Mouse (Mus musculus) midbrain, embryonic 15.5 days (tissue): ENCODE measurements around the gene Ifna6. TPM values are rescaled to one million over a fixed set of nuclear protein-coding genes. Genes with fewer than 3 reads are reported as not detected.

Experiments
- ATAC-seq: fragments of 200-750 bp; cut with Nextera tagmentation; replicated peaks from 2 replicates; pipeline ENCODE4 v1.8.0; 2017; ENCODE audit warnings: moderate TSS enrichment
- H3K27ac ChIP-seq: fragments of 300-500 bp; sonication (generic); 2 replicates; pipeline ENCODE4 v1.5.1; 2015; ENCODE audit warnings: mild to moderate bottlenecking, inconsistent platforms
- H3K27me3 ChIP-seq: fragments of 300-500 bp; sonication (generic); replicated peaks from 2 replicates; pipeline ENCODE4 v1.6.1; 2015; ENCODE audit warnings: inconsistent platforms
- H3K36me3 ChIP-seq: fragments of 300-500 bp; sonication (generic); replicated peaks from 2 replicates; pipeline ENCODE4 v1.6.1; 2015; ENCODE audit warnings: inconsistent platforms
- H3K4me1 ChIP-seq: fragments of 300-500 bp; sonication (generic); 2 replicates; pipeline ENCODE4 v1.6.1; 2015; ENCODE audit warnings: inconsistent platforms
- H3K4me2 ChIP-seq: fragments of 300-500 bp; sonication (generic); 2 replicates; pipeline ENCODE4 v1.6.1; 2015; ENCODE audit warnings: inconsistent platforms, mild to moderate bottlenecking, moderate library complexity
- H3K4me3 ChIP-seq: fragments of 300-500 bp; sonication (generic); 2 replicates; pipeline ENCODE4 v1.5.1; 2015; ENCODE audit warnings: mild to moderate bottlenecking, inconsistent platforms
- H3K9ac ChIP-seq: fragments of 300-500 bp; sonication (generic); 2 replicates; pipeline ENCODE4 v1.6.1; 2015; ENCODE audit warnings: mild to moderate bottlenecking, inconsistent platforms
- H3K9me3 ChIP-seq: fragments of 300-500 bp; sonication (generic); 2 replicates; pipeline ENCODE4 v1.6.1; 2016; ENCODE audit warnings: inconsistent platforms
- WGBS: fragments of 180-500 bp; shearing (Covaris S2); methylation state at CpG from one replicate; pipeline ENCODE4 v1.1.7; 2015; ENCODE audit warnings: mixed read lengths; 5-methylcytosine and 5-hydroxymethylcytosine counted together
- polyA plus RNA-seq: library from polyadenylated mRNA; unstranded; fragments of >200 nt; fragmentation: Nextera tagmentation; extraction: Ambion mirVana; gene quantifications from 2 replicates; pipeline ENCODE4 v1.2.1, GENCODE M21; 2015

Gene Ifna6
- polyA plus RNA-seq, 1 experiment from 2014 or later, result not detected

DNA sequence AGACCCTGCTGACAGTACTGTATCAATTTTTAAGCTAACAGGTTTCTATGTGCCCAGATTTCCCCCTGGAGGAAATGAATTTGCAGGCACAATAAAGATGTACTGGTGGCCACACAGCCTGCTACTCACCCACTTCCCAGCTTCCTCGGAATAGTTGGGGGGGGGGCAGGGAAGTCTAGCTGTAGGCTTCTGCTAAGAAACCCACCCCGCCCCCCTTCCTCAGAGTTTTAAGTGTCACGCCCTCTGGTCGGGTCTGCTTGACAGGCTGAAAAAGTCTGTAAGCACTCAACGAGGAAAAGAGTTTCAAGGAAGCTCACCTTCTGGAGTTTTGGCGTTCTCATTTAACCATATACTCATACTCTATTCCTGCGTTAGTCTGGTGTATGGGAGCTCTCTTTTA, 36.1 kb downstream of the Ifna6 start:
- Histone ChIP-seq H3K9ac (no peak overlapping the region), H3K9me3 (no peaks in the 10 kb centered on the region), H3K27me3 (0 out of 2 replicates have a peak, but pooled peaks cover 7% of the 10 kb centered on the region), H3K4me1 (peaks cover 11% of the 10 kb centered on the region; the same call in 1 of the 2 replicates), H3K4me3 (no peak overlapping the region), H3K27ac (no peak overlapping the region), H3K4me2 (no peak overlapping the region), H3K36me3 (no peaks in the 10 kb centered on the region)
- WGBS, result 6% methylated on average over 7 of the region's 7 CpGs
- ATAC-seq, result no peak

DNA sequence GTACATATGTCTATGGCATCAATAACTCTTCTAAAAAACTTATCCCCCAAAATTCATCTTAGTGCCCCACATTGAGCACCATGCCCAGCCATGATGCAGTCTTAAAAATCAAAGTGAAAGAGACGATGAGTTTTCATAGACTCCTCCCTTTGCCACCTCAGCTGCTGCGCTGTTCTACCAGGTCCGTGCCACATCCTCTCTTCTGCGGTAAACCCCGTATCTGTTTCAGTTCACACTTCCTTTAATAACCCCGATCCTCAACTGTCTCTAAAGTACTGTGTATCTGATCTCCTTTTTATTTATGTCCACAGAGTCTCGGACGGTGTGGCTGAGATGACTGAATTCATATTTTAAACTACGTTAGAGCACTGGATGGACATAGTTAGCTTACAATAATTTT, 37.4 kb downstream of the Ifna6 start:
- Histone ChIP-seq H3K4me3 (no peak overlapping the region), H3K27ac (no peak overlapping the region), H3K27me3 (0 out of 2 replicates have a peak, but pooled peaks cover 7% of the 10 kb centered on the region), H3K9me3 (no peaks in the 10 kb centered on the region), H3K4me2 (no peak overlapping the region), H3K36me3 (no peaks in the 10 kb centered on the region), H3K4me1 (peaks cover 11% of the 10 kb centered on the region; the same call in 1 of the 2 replicates), H3K9ac (no peak overlapping the region)
- no peak for ATAC-seq
- WGBS, result 71% methylated on average over 9 of the region's 9 CpGs

GRCm38 (mm10) chr4:88865011-88865569, 37.9 kb downstream of the Ifna6 start:
- no peak for ATAC-seq
- Histone ChIP-seq H3K27me3 (0 out of 2 replicates have a peak, but pooled peaks cover 7% of the 10 kb centered on the region), H3K4me2 (no peak overlapping the region), H3K9ac (no peak overlapping the region), H3K4me1 (peaks cover 11% of the 10 kb centered on the region; the same call in 1 of the 2 replicates), H3K27ac (no peak overlapping the region), H3K4me3 (no peak overlapping the region), H3K36me3 (no peaks in the 10 kb centered on the region), H3K9me3 (no peaks in the 10 kb centered on the region)
- 54% methylated on average over 6 of the region's 6 CpGs for WGBS

DNA sequence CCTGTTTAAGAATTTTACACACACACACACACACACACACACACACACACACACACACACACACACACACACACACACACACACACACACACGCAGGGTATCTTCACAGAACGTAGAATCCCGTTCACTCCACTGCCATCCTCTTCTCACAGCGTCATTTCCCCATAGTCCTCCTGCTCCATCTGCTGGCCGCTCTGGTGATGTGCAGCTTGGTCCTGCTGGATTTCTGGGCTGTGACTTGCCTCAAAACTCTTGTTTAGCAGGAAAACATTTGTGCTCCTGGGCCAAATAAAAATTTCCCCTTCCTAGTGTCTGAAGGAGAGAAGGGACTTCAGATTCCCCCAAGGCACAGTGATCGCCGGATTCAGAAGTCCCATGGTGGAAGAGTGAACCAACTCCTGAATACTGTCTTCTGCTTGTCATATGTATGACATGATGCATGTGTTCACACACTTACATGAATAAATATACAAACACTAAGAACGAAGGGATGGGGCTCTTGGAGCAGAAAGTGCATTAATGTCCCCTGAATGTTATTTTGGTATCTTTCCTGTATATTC, 40.2 kb downstream of the Ifna6 start:
- H3K4me1 ChIP-seq, result peaks cover 11% of the 10 kb centered on the region; the same call in 1 of the 2 replicates
- ATAC-seq, result peak; percentile 81
- WGBS, result 1% methylated on average over 8 of the region's 8 CpGs
- H3K9ac ChIP-seq, result no peak overlapping the region
- H3K4me2 ChIP-seq, result peak overlapping the region; percentile 95
- no peaks in the 10 kb centered on the region for H3K9me3 ChIP-seq
- peak overlapping the region; percentile 45 for H3K4me3 ChIP-seq
- H3K36me3 ChIP-seq, result no peaks in the 10 kb centered on the region
- peaks cover 15% of the 10 kb centered on the region; the same call in 1 of the 2 replicates for H3K27me3 ChIP-seq
- no peak overlapping the region for H3K27ac ChIP-seq

GRCm38 (mm10) chr4:88867926-88868911, 41.0 kb downstream of the Ifna6 start:
- no peak overlapping the region for H3K27ac ChIP-seq
- peak; percentile 78 for ATAC-seq
- no peaks in the 10 kb centered on the region for H3K36me3 ChIP-seq
- peaks cover 9% of the 10 kb centered on the region; the same call in 1 of the 2 replicates for H3K4me1 ChIP-seq
- H3K27me3 ChIP-seq, result peaks cover 15% of the 10 kb centered on the region; the same call in 1 of the 2 replicates
- no peaks in the 10 kb centered on the region for H3K9me3 ChIP-seq
- H3K4me2 ChIP-seq, result peak overlapping the region; percentile 95
- H3K9ac ChIP-seq, result peak overlapping the region; percentile 42
- 9% methylated on average over 31 of the region's 31 CpGs for WGBS
- peak overlapping the region; percentile 45 for H3K4me3 ChIP-seq

GRCm38 (mm10) chr4:88872691-88873090, 45.5 kb downstream of the Ifna6 start:
- H3K4me1 ChIP-seq, result peaks cover 4% of the 10 kb centered on the region; the same call in 1 of the 2 replicates
- no peaks in the 10 kb centered on the region for H3K9me3 ChIP-seq
- ATAC-seq, result no peak
- H3K36me3 ChIP-seq, result no peaks in the 10 kb centered on the region
- H3K27ac ChIP-seq, result no peak overlapping the region
- 2% methylated on average over 2 of the region's 2 CpGs for WGBS
- no peak overlapping the region for H3K9ac ChIP-seq
- peaks cover 9% of the 10 kb centered on the region; the same call in 1 of the 2 replicates for H3K27me3 ChIP-seq
- no peak overlapping the region for H3K4me3 ChIP-seq
- H3K4me2 ChIP-seq, result no peak overlapping the region

DNA sequence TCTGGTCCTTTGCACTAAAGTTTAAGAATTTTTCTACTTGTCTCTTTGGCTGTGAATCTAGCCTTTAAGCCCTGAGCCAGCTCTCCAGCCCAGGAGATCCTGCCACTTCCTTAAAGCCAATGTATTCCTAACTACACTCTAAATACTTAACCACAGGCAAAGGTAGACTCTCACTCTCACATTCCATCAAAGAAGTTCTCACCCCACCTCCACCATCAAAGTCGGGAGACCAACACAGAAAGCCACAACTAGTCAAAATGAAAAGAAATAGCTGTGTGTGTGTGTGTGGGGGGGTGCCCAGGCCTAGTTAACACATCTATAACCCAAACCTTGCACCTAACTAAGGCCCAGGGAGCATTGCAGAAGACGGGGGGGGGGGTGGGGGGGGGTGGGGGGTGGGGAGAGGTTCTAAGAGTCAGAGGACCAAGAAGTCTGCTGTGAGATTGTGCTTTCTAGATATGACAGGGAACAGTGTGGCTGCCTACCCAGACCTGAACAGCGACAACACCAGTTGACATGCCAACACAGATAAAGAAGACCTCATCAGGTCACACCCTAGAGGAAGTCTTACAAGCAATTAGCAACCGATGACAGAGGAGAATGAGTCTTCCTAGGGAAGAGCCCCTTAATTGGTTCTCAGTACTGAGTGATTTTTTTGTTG, 48.3 kb downstream of the Ifna6 start:
- ATAC-seq, result no peak
- H3K27me3 ChIP-seq, result peaks cover 7% of the 10 kb centered on the region; the same call in 1 of the 2 replicates
- H3K4me3 ChIP-seq, result no peak overlapping the region
- H3K27ac ChIP-seq, result no peak overlapping the region
- H3K9ac ChIP-seq, result no peak overlapping the region
- no peaks in the 10 kb centered on the region for H3K9me3 ChIP-seq
- H3K36me3 ChIP-seq, result no peaks in the 10 kb centered on the region
- no peaks in the 10 kb centered on the region for H3K4me1 ChIP-seq
- WGBS, result 73% methylated on average over 4 of the region's 4 CpGs
- no peak overlapping the region for H3K4me2 ChIP-seq

DNA sequence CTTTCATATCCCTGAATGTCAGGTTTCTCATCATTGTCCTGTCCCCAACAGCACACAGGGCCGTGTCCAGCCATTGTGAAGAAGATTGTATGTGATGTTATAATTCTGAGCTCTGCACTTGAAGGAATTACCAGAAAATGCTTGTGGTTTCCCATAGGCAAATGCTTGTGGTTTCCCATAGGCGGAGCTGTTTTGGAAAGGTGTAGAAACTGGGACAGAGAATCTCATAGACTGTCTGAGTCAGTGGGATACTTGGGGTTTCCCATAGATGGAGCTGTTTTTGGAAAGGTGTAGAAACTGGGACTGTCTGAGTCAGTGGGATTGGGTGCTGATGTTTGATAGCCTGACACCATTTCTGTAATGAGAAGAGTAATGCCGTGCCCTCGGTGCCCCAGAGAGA, 49.3 kb downstream of the Ifna6 start:
- 80% methylated on average over 4 of the region's 4 CpGs for WGBS
- ATAC-seq, result no peak
- peaks cover 5% of the 10 kb centered on the region; the same call in 1 of the 2 replicates for H3K27me3 ChIP-seq

More for the DNA sequence above, 49.3 kb downstream of the Ifna6 start:
- no peak overlapping the region for H3K4me3 ChIP-seq
- no peak overlapping the region for H3K9ac ChIP-seq
- no peaks in the 10 kb centered on the region for H3K4me1 ChIP-seq
- H3K36me3 ChIP-seq, result no peaks in the 10 kb centered on the region
- no peaks in the 10 kb centered on the region for H3K9me3 ChIP-seq
- H3K27ac ChIP-seq, result no peak overlapping the region
- H3K4me2 ChIP-seq, result no peak overlapping the region

Other genes starting within 250 kb of the Ifna6 start
- not detected in 2 replicates for gene Ifna9, start 235.0 kb upstream of the Ifna6 start, polyA plus RNA-seq
- gene Ifna12, start 224.0 kb upstream of the Ifna6 start, polyA plus RNA-seq, result not detected in 2 replicates
- not detected in 2 replicates for gene C87499, start 193.0 kb upstream of the Ifna6 start, polyA plus RNA-seq
- not detected in 2 replicates for gene Ifna13, start 183.0 kb upstream of the Ifna6 start, polyA plus RNA-seq
- gene Ifna16, start 150.5 kb upstream of the Ifna6 start, polyA plus RNA-seq, result not detected in 2 replicates
- not detected in 2 replicates for gene Ifna2, start 143.5 kb upstream of the Ifna6 start, polyA plus RNA-seq
- not detected in 2 replicates for gene Ifnab, start 136.1 kb upstream of the Ifna6 start, polyA plus RNA-seq
- gene Gm26566, start 105.6 kb upstream of the Ifna6 start, polyA plus RNA-seq, result 1.2 and 1.6 TPM in 2 replicates
- 112 and 117 TPM in 2 replicates for gene Klhl9, start 105.0 kb upstream of the Ifna6 start, polyA plus RNA-seq
- gene Gm13271, start 72.5 kb upstream of the Ifna6 start, polyA plus RNA-seq, result not detected in 2 replicates
- gene Gm13283, start 67.3 kb upstream of the Ifna6 start, polyA plus RNA-seq, result not detected in 2 replicates
- gene Gm13290, start 53.6 kb upstream of the Ifna6 start, polyA plus RNA-seq, result not detected in 2 replicates
- not detected in 2 replicates for gene Gm13289, start 50.5 kb upstream of the Ifna6 start, polyA plus RNA-seq
- not detected in 2 replicates for gene Gm13272, start 47.6 kb upstream of the Ifna6 start, polyA plus RNA-seq
- gene Ifnz, start 45.3 kb upstream of the Ifna6 start, polyA plus RNA-seq, result 0.14 and 0.17 TPM in 2 replicates
- not detected in 2 replicates for gene Gm13276, start 41.7 kb upstream of the Ifna6 start, polyA plus RNA-seq
- not detected in 2 replicates for gene Gm13277, start 38.8 kb upstream of the Ifna6 start, polyA plus RNA-seq
- not detected in 2 replicates for gene Gm13278, start 35.9 kb upstream of the Ifna6 start, polyA plus RNA-seq
- not detected in 2 replicates for gene Gm13275, start 32.9 kb upstream of the Ifna6 start, polyA plus RNA-seq
- not detected in 2 replicates for gene Gm13279, start 30.0 kb upstream of the Ifna6 start, polyA plus RNA-seq
- gene Gm13285, start 27.8 kb upstream of the Ifna6 start, polyA plus RNA-seq, result not detected in 2 replicates
- not detected in 2 replicates for gene Gm13287, start 24.2 kb upstream of the Ifna6 start, polyA plus RNA-seq
- gene Gm13288, start 21.9 kb upstream of the Ifna6 start, polyA plus RNA-seq, result not detected in 2 replicates
- not detected in 2 replicates for gene Ifna7, start 11.2 kb upstream of the Ifna6 start, polyA plus RNA-seq
- gene Ifna11, start 7.5 kb upstream of the Ifna6 start, polyA plus RNA-seq, result not detected in 2 replicates
- not detected in 2 replicates for gene Ifna5, start 8.1 kb downstream of the Ifna6 start, polyA plus RNA-seq
- not detected in 2 replicates for gene Ifna4, start 14.4 kb downstream of the Ifna6 start, polyA plus RNA-seq
- gene Ifna1, start 22.7 kb downstream of the Ifna6 start, polyA plus RNA-seq, result not detected in 2 replicates
- not detected in 2 replicates for gene Ifne, start 52.8 kb downstream of the Ifna6 start, polyA plus RNA-seq